Mouse (Mus musculus) liver, postnatal 0 days (tissue): ENCODE measurements at regions not wholly inside any gene's neighbourhood (a gene's known extent, or its start where the extent isn't known, plus 50 kb on each side); places are given as distances from the start of the nearest gene placed in this dataset.

Source experiments
- ATAC-seq: fragments of 200-750 bp; cut with Nextera tagmentation; 2 replicates; pipeline ENCODE4 v1.8.0; 2017; ENCODE audit warnings: mild to moderate bottlenecking, moderate library complexity
- DNase-seq: peaks from one replicate; pipeline ENCODE4 v3.0.0-alpha.2; 2016
- H3K27ac ChIP-seq: fragments of 300-500 bp; sonication (generic); 2 replicates; pipeline ENCODE4 v1.5.1; 2014; ENCODE audit warnings: antibody characterized with exemption, moderate library complexity, mild to moderate bottlenecking, low read depth
- H3K27me3 ChIP-seq: fragments of 300-500 bp; sonication (generic); 2 replicates; pipeline ENCODE4 v1.6.1; 2014; ENCODE audit warnings: low read length, control low read depth, mixed read lengths; ENCODE audit not compliant: insufficient read depth
- H3K36me3 ChIP-seq: fragments of 300-500 bp; sonication (generic); replicated peaks from 2 replicates; pipeline ENCODE4 v1.6.1; 2014; ENCODE audit warnings: mild to moderate bottlenecking, control low read depth, low read length, moderate library complexity, mixed read lengths; ENCODE audit not compliant: insufficient read depth
- H3K4me1 ChIP-seq: fragments of 300-500 bp; sonication (generic); 2 replicates; pipeline ENCODE4 v1.6.1; 2014; ENCODE audit warnings: antibody characterized with exemption, mild to moderate bottlenecking, control low read depth; ENCODE audit not compliant: insufficient read depth
- H3K4me2 ChIP-seq: fragments of 300-500 bp; sonication (generic); 2 replicates; pipeline ENCODE4 v1.6.1; 2014; ENCODE audit warnings: low read depth, mild to moderate bottlenecking, low read length, moderate library complexity, mixed read lengths
- H3K4me3 ChIP-seq: fragments of 300-500 bp; sonication (generic); 2 replicates; pipeline ENCODE4 v1.5.1; 2014; ENCODE audit warnings: low read depth, low read length
- H3K9ac ChIP-seq: fragments of 300-500 bp; sonication (generic); replicated peaks from 2 replicates; pipeline ENCODE4 v1.6.1; 2014; ENCODE audit warnings: mild to moderate bottlenecking, moderate library complexity
- H3K9me3 ChIP-seq: fragments of 300-500 bp; sonication (generic); 2 replicates; pipeline ENCODE4 v1.6.1; 2016; ENCODE audit warnings: mild to moderate bottlenecking, control low read depth, low read length, mixed read lengths
- CTCF ChIP-seq: sonication (generic); IDR thresholded peaks from 2 replicates; pipeline ENCODE4 v1.5.1; 2016; ENCODE audit warnings: antibody characterized with exemption, low read depth
- EP300 ChIP-seq: IDR thresholded peaks from 2 replicates; pipeline ENCODE4 v1.6.1; 2016; ENCODE audit warnings: antibody characterized with exemption, low read depth, mild to moderate bottlenecking
- WGBS: fragments of 180-500 bp; shearing (Covaris S2); extraction: QIAGEN DNeasy Blood & Tissue Kit; methylation state at CpG from one replicate; pipeline ENCODE4 v1.1.7; 2014; ENCODE audit not compliant: insufficient replicate concordance; 5-methylcytosine and 5-hydroxymethylcytosine counted together

DNA sequence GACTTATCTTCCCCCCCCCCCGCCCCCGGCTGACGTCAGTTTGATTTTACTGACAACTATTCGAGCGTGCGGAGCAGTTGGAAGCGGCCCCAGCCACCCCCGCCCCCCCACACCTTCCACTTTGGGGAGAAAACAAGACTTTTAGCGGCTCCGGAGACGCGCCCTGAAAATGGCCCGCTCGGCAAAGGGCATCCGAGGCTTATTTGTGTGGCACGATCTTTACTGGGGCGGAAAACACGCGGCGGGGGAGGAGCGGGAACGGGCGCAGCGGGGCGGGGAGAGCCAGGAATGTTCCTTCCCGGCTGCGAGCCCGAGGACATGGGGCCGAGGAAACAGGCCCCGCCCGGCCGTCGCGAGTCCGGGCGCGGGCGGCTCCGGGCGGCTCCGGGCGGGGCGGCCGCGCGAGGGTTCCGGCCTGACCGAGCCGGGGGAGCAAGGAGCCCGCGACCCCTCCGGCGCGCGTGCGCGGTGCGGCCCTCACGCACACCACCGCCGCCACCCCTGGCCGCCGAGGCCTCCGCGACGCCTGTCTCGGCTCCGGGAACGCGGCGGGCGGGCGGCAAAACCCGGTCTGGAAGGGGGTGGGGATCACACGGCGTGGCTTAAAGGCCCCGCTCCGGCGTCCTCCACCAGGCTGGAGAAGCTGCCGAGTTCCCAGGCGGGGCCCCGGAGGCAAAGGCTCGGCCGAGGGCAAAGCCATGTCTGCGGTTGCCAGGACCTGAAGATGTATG lies 86.1 kb upstream of the Arid1b start:
- H3K9ac ChIP-seq, result peak overlapping the region; percentile 72
- no peaks in the 10 kb centered on the region for H3K27me3 ChIP-seq
- DNase-seq (peak; percentile 91), ATAC-seq (peak; percentile 96)
- no peaks in the 10 kb centered on the region for H3K9me3 ChIP-seq
- WGBS, result under 1% methylated on average over 65 of the region's 85 CpGs
- no peaks in the 10 kb centered on the region for H3K36me3 ChIP-seq
- peak overlapping the region; percentile 97 for H3K27ac ChIP-seq
- 0 out of 2 replicates have a peak, but pooled peaks cover 4% of the 10 kb centered on the region for H3K4me1 ChIP-seq
- peak overlapping the region; percentile 90 for H3K4me2 ChIP-seq
- TF ChIP-seq CTCF (no peak), EP300 (no peak; the same call in 1 of the 2 replicates)
- peak overlapping the region; percentile 62 for H3K4me3 ChIP-seq

DNA sequence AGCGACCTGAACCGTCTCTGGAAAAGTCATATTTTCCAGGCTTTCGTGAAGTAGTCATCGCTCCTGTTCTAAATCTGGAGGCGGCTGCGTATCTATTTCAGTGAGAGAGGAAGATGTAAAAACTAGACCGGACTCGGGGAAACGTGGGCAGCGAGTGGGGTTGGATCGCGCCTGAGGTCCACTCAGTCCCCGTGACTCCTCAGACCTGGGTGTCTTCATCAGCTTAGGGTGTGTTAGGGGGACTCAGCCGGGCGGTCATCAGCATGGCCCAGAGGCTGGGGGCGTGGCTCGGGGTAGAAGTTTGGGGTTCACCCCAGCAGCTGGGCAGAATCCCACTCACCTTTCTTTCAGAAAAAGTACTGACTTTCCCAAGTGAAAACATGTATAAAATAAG lies 85.6 kb upstream of the Arid1b start:
- WGBS, result 2% methylated on average over 17 of the region's 17 CpGs
- no peak for DNase-seq
- TF ChIP-seq CTCF (no peak), EP300 (no peak)
- no peaks in the 10 kb centered on the region for H3K9me3 ChIP-seq
- peak overlapping the region; percentile 72 for H3K9ac ChIP-seq
- 0 out of 2 replicates have a peak, but pooled peaks cover 4% of the 10 kb centered on the region for H3K4me1 ChIP-seq
- H3K27ac ChIP-seq, result peak overlapping the region; percentile 97
- no peaks in the 10 kb centered on the region for H3K27me3 ChIP-seq
- ATAC-seq, result no peak
- H3K4me3 ChIP-seq, result peak overlapping the region; percentile 62
- H3K36me3 ChIP-seq, result no peaks in the 10 kb centered on the region
- H3K4me2 ChIP-seq, result peak overlapping the region; percentile 90

DNA sequence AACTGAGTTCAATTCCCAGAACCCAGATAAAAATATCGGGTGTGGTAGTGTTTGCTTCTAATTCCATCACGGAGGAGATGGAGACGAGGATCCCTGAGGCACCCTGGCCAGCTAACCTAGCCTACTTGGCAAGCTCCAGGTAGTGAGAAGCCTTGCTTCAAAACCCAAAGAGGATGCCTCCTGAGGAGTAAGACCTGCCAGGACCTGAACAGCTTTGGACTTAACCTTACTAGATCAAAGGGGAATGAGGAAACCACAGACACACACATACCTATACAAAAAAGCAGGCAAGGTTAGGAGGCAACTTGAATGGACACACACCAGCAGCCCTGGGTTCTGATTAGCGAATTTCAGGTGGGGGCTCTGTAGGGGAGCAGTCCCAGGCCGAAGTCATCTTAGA lies 84.0 kb upstream of the Arid1b start:
- Histone ChIP-seq H3K9me3 (no peaks in the 10 kb centered on the region), H3K9ac (no peak overlapping the region), H3K27ac (no peak overlapping the region), H3K27me3 (no peaks in the 10 kb centered on the region), H3K4me3 (no peak overlapping the region), H3K4me2 (no peak overlapping the region), H3K4me1 (0 out of 2 replicates have a peak, but pooled peaks cover 4% of the 10 kb centered on the region), H3K36me3 (no peaks in the 10 kb centered on the region)
- ATAC-seq (no peak), DNase-seq (no peak)
- no peak for TF ChIP-seq CTCF
- TF ChIP-seq EP300, result no peak
- 74% methylated on average over 5 of the region's 5 CpGs for WGBS

DNA sequence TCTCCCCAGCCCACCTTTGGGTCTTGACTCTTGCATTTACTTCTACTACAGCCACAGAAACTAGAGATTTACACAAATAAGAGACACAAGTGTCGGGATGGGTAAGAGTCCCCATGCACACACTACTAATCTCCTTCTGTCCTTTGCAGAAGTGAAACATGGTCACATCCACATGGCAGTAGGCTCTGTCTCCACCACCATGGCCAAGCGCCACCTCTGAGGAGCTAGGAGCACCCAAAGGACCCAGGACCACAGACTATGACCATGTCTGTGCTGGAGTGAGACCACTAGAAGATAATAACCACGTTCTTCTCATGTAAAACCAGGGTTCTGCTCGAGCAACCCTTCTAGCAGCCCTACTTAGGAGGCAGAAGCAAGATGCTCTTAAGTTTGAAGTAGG lies 81.1 kb upstream of the Arid1b start:
- Histone ChIP-seq H3K4me1 (no peaks in the 10 kb centered on the region), H3K27me3 (no peaks in the 10 kb centered on the region), H3K4me2 (no peak overlapping the region), H3K9me3 (no peaks in the 10 kb centered on the region), H3K27ac (no peak overlapping the region), H3K9ac (no peak overlapping the region), H3K36me3 (no peaks in the 10 kb centered on the region), H3K4me3 (no peak overlapping the region)
- DNase-seq (no peak), ATAC-seq (no peak)
- TF ChIP-seq EP300, result no peak
- no peak for TF ChIP-seq CTCF
- 66% methylated on average over 4 of the region's 4 CpGs for WGBS

DNA sequence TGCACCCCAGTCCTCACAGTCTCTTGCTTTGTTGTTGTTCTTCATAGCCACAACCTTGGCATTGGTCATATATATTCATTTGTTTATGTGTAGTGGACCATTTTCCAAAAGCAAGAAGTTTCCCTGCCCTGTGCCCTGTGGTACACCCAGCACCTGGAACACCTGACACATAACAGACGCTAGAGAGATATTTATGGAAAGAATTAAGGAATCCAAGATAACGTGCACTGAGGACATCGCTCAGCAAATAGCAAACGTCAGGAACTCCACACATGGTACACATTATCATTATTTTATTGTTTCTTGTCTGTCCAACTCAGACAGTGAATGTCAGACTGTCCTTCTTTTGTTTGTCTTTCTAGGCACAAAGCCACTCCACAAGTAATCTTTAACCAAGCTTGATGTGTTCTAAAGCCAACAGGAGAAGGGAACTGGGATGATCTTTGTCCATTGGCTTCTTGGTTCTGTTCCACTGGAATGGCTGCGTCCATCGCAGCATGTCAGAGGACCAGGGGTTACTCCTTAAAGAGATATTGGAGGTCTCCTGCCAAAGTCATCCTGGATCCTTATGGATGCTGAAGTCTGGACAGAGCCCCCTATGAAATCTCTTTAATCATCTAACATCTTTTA lies 74.2 kb upstream of the Arid1b start:
- H3K9ac ChIP-seq, result no peak overlapping the region
- H3K36me3 ChIP-seq, result no peaks in the 10 kb centered on the region
- H3K4me1 ChIP-seq, result peaks cover 27% of the 10 kb centered on the region
- no peak overlapping the region for H3K27ac ChIP-seq
- no peaks in the 10 kb centered on the region for H3K27me3 ChIP-seq
- no peak for DNase-seq
- no peak overlapping the region for H3K4me2 ChIP-seq
- H3K4me3 ChIP-seq, result no peak overlapping the region
- no peak for TF ChIP-seq CTCF
- H3K9me3 ChIP-seq, result no peaks in the 10 kb centered on the region
- 63% methylated on average over 6 of the region's 6 CpGs for WGBS
- no peak for ATAC-seq

DNA sequence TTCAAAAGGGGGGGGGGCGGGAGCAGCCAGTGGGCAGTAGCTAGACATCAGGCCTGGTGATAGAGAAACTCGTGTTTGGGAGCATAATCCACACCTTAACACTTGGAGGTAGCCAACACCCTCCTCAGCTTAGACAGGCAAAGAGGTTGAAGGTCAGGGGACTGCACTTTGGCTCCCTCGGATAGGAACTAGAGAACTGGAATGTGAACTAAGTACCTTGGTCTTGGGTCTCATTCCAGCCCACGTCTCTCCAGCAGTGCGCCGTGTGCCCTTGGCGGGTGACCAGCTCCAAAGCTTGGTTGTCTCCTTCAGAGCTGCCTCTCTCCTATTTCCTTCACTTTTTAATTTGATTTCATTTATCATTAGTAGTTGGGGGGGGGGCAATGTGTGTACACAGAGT lies 73.0 kb upstream of the Arid1b start:
- ATAC-seq (no peak), DNase-seq (no peak)
- Histone ChIP-seq H3K4me2 (no peak overlapping the region), H3K36me3 (no peaks in the 10 kb centered on the region), H3K4me1 (peaks cover 27% of the 10 kb centered on the region), H3K27ac (no peak overlapping the region), H3K9ac (no peak overlapping the region), H3K4me3 (no peak overlapping the region), H3K27me3 (no peaks in the 10 kb centered on the region), H3K9me3 (no peaks in the 10 kb centered on the region)
- TF ChIP-seq CTCF (no peak), EP300 (no peak)
- 70% methylated on average over 7 of the region's 7 CpGs for WGBS
